Mouse (Mus musculus) liver, postnatal 0 days (tissue): Measurements from ENCODE around the gene Uchl4.

ENCODE experiments used
- CTCF ChIP-seq: sonication (generic); IDR thresholded peaks from 2 replicates; pipeline ENCODE4 v1.5.1; 2016; ENCODE audit warnings: antibody characterized with exemption, low read depth
- EP300 ChIP-seq: IDR thresholded peaks from 2 replicates; pipeline ENCODE4 v1.6.1; 2016; ENCODE audit warnings: antibody characterized with exemption, low read depth, mild to moderate bottlenecking

GRCm38 (mm10) chr9:64249371-64249770 lies 14.4 kb downstream of the Uchl4 start:
- TF ChIP-seq CTCF (no peak), EP300 (no peak)
